In genomic region chr6:34478036-34478435, GRCm38 (mm10) we compare ENCODE assay signal across 9 mouse cellular contexts. TPM values are rescaled to one million over a fixed set of nuclear protein-coding genes. Genes with fewer than 3 reads are reported as not detected.
DNase-seq lines count a peak whose midpoint lies in the region; ATAC-seq and TF ChIP-seq lines count a peak whose summit lies in the region.
"Had no signal": no experiment of that assay in that cellular context is flagged by ENCODE, and none has a peak within 500 bp of the region (broad histone marks: within the 10 kb centered on the region; RNA-seq: fewer than 3 reads in every experiment).

No protein-coding gene starts in this region.

- H3K27me3 ChIP-seq in intestine, embryonic 14.5 days (replicated peaks; ENCODE audit: control insufficient read depth, insufficient read depth, low read length) = no peaks in the 10 kb centered on the region
- no peaks in the 10 kb centered on the region for H3K27me3 ChIP-seq in intestine, embryonic 16.5 days (replicated peaks; ENCODE audit: control insufficient read depth, insufficient read depth, low read length)
- H3K27me3 ChIP-seq in embryonic facial prominence, embryonic 12.5 days = no peaks in the 10 kb centered on the region
- no peaks in the 10 kb centered on the region for H3K27me3 ChIP-seq in hindbrain, embryonic 16.5 days (replicated peaks; ENCODE audit: control insufficient read depth, insufficient read depth, low read length)
- H3K27me3 ChIP-seq in midbrain, postnatal 0 days (ENCODE audit: insufficient read depth, low read length) = no peaks in the 10 kb centered on the region
- H3K27me3 ChIP-seq: kidney, embryonic 15.5 days had no signal

- peak; percentile 50 for DNase-seq in intestine, embryonic 14.5 days (ENCODE audit: low spot score)
- no peak for DNase-seq in midbrain, postnatal 0 days (ENCODE audit: low spot score)
- DNase-seq in adrenal gland, postnatal 10 days = no peak
- DNase-seq in embryo, embryonic 11 days = no peak
- DNase-seq in embryo, embryonic 10.5 days (ENCODE audit: low spot score) = no peak

- no peak overlapping the region for H3K4me2 ChIP-seq in intestine, embryonic 14.5 days (ENCODE audit: low read length)
- no peak overlapping the region for H3K4me2 ChIP-seq in intestine, embryonic 16.5 days (ENCODE audit: low read depth, low read length)
- peak overlapping the region; percentile 22; the same call in 1 of the 2 replicates for H3K4me2 ChIP-seq in embryonic facial prominence, embryonic 12.5 days (replicated peaks)
- peak overlapping the region; percentile 43 for H3K4me2 ChIP-seq in hindbrain, embryonic 16.5 days (ENCODE audit: low read length)
- H3K4me2 ChIP-seq in midbrain, postnatal 0 days (ENCODE audit: low read depth, low read length, poor library complexity, severe bottlenecking) = peak overlapping the region; percentile 46

- no peak for ATAC-seq in intestine, embryonic 14.5 days (replicated peaks; ENCODE audit: low FRiP score, low TSS enrichment, low read depth)
- ATAC-seq in intestine, embryonic 16.5 days = no peak
- ATAC-seq in embryonic facial prominence, embryonic 12.5 days (ENCODE audit: insufficient number of reproducible peaks, insufficient read depth, low FRiP score, low TSS enrichment) = no peak
- no peak for ATAC-seq in hindbrain, embryonic 16.5 days
- ATAC-seq in midbrain, postnatal 0 days (ENCODE audit: low FRiP score) = no peak

- no peaks in the 10 kb centered on the region for H3K36me3 ChIP-seq in intestine, embryonic 14.5 days (ENCODE audit: control insufficient read depth, insufficient read depth, low read length)
- H3K36me3 ChIP-seq in intestine, embryonic 16.5 days (ENCODE audit: control insufficient read depth, insufficient read depth, low read length) = no peaks in the 10 kb centered on the region
- H3K36me3 ChIP-seq in embryonic facial prominence, embryonic 12.5 days = no peaks in the 10 kb centered on the region
- no peaks in the 10 kb centered on the region for H3K36me3 ChIP-seq in hindbrain, embryonic 16.5 days (ENCODE audit: control insufficient read depth, insufficient read depth, low read length)
- H3K36me3 ChIP-seq in midbrain, postnatal 0 days (ENCODE audit: insufficient read depth, low read length) = no peaks in the 10 kb centered on the region
- H3K36me3 ChIP-seq: kidney, embryonic 15.5 days had no signal

- no peak overlapping the region for H3K27ac ChIP-seq in intestine, embryonic 14.5 days (ENCODE audit: low read depth)
- no peak overlapping the region for H3K27ac ChIP-seq in intestine, embryonic 16.5 days (ENCODE audit: low read length)
- no peak overlapping the region for H3K27ac ChIP-seq in embryonic facial prominence, embryonic 12.5 days
- no peak overlapping the region for H3K27ac ChIP-seq in hindbrain, embryonic 16.5 days (ENCODE audit: low read depth, low read length)
- no peak overlapping the region for H3K27ac ChIP-seq in midbrain, postnatal 0 days (ENCODE audit: low read depth, low read length)
- H3K27ac ChIP-seq: kidney, embryonic 15.5 days had no signal

- peaks cover 22% of the 10 kb centered on the region; the same call in 1 of the 2 replicates for H3K4me1 ChIP-seq in intestine, embryonic 14.5 days (replicated peaks; ENCODE audit: control insufficient read depth, insufficient read depth, low read length)
- H3K4me1 ChIP-seq in intestine, embryonic 16.5 days (ENCODE audit: control insufficient read depth, insufficient read depth, low read length) = peaks cover 26% of the 10 kb centered on the region
- H3K4me1 ChIP-seq in embryonic facial prominence, embryonic 12.5 days = peaks cover 39% of the 10 kb centered on the region
- peaks cover 31% of the 10 kb centered on the region for H3K4me1 ChIP-seq in hindbrain, embryonic 16.5 days (ENCODE audit: control insufficient read depth, insufficient read depth, low read depth, low read length)
- H3K4me1 ChIP-seq in midbrain, postnatal 0 days (ENCODE audit: insufficient read depth, low read length) = peaks cover 13% of the 10 kb centered on the region; the same call in 1 of the 2 replicates

- no peak for TF ChIP-seq CTCF in midbrain, postnatal 0 days (IDR thresholded peaks at IDR 0.05)

- no peak overlapping the region for H3K4me3 ChIP-seq in intestine, embryonic 14.5 days (ENCODE audit: low read depth, low read length)
- H3K4me3 ChIP-seq in intestine, embryonic 16.5 days (ENCODE audit: low read length) = no peak overlapping the region
- no peak overlapping the region for H3K4me3 ChIP-seq in embryonic facial prominence, embryonic 12.5 days
- no peak overlapping the region for H3K4me3 ChIP-seq in hindbrain, embryonic 16.5 days (ENCODE audit: low read length)
- H3K4me3 ChIP-seq in midbrain, postnatal 0 days (ENCODE audit: low read depth, low read length) = peak overlapping the region; percentile 22
- H3K4me3 ChIP-seq: kidney, embryonic 15.5 days had no signal

- H3K9ac ChIP-seq in intestine, embryonic 14.5 days (ENCODE audit: low read length) = no peak overlapping the region
- H3K9ac ChIP-seq in intestine, embryonic 16.5 days (ENCODE audit: low read depth, low read length) = no peak overlapping the region
- H3K9ac ChIP-seq in embryonic facial prominence, embryonic 12.5 days = peak overlapping the region; percentile 19; the same call in 1 of the 2 replicates
- 0 out of 2 replicates have a peak overlapping the region, but pooled peaks have one; percentile 13 for H3K9ac ChIP-seq in hindbrain, embryonic 16.5 days (ENCODE audit: low read depth, low read length)
- H3K9ac ChIP-seq in midbrain, postnatal 0 days (replicated peaks; ENCODE audit: low read length, poor library complexity, severe bottlenecking) = 0 out of 2 replicates have a peak overlapping the region, but pooled peaks have one; percentile 24
- H3K9ac ChIP-seq: kidney, embryonic 15.5 days had no signal

- WGBS in intestine, embryonic 14.5 days = 86% methylated on average over 7 of the region's 7 CpGs
- WGBS in intestine, embryonic 16.5 days = 80% methylated on average over 7 of the region's 7 CpGs
- 79% methylated on average over 7 of the region's 7 CpGs for WGBS in embryonic facial prominence, embryonic 12.5 days
- WGBS in hindbrain, embryonic 16.5 days = 61% methylated on average over 7 of the region's 7 CpGs
- 54% methylated on average over 7 of the region's 7 CpGs for WGBS in midbrain, postnatal 0 days

- H3K9me3 ChIP-seq in intestine, embryonic 14.5 days (ENCODE audit: control insufficient read depth, low read length) = no peaks in the 10 kb centered on the region
- H3K9me3 ChIP-seq in intestine, embryonic 16.5 days (ENCODE audit: control insufficient read depth, low read length) = no peaks in the 10 kb centered on the region
- H3K9me3 ChIP-seq in embryonic facial prominence, embryonic 12.5 days = no peaks in the 10 kb centered on the region
- H3K9me3 ChIP-seq in hindbrain, embryonic 16.5 days (ENCODE audit: control insufficient read depth, low read length) = no peaks in the 10 kb centered on the region
- no peaks in the 10 kb centered on the region for H3K9me3 ChIP-seq in midbrain, postnatal 0 days (ENCODE audit: low read length)
- H3K9me3 ChIP-seq: kidney, embryonic 15.5 days had no signal

RNA-seq across cellular contexts. Expression of gene Bpgm, which starts 2.0 kb away (rescaled TPM):
- polyA plus RNA-seq in intestine, embryonic 14.5 days (2014; fragmentation: Nextera tagmentation; extraction: Ambion mirVana) = 30.4 and 38.1 TPM in 2 replicates
- 49.3 and 54.4 TPM in 2 replicates for polyA plus RNA-seq in intestine, embryonic 16.5 days (2015; fragmentation: Nextera tagmentation; extraction: Ambion mirVana)
- 49.2 and 55.1 TPM in 2 replicates for polyA plus RNA-seq in embryonic facial prominence, embryonic 12.5 days (2016; fragmentation: Nextera tagmentation; extraction: Ambion mirVana)
- polyA plus RNA-seq in hindbrain, embryonic 16.5 days (2015; fragmentation: Nextera tagmentation; extraction: Ambion mirVana) = 90.9 and 93.4 TPM in 2 replicates
- 42.9 and 51.4 TPM in 2 replicates for total RNA-seq in midbrain, postnatal 0 days (2014; rRNA removed)
- 80.6 and 86.0 TPM in 2 replicates for polyA plus RNA-seq in midbrain, postnatal 0 days (2015; fragmentation: Nextera tagmentation; extraction: Ambion mirVana)
- 10 to 100 TPM; 35.9 to 49.7 TPM for total RNA-seq in adrenal gland, postnatal 10 days (2021)

Comparison
In these comparisons a context has a peak if more than half of its experiments do, and no peak if none do; other contexts are left out.
1. H3K4me2 ChIP-seq: peak in embryonic facial prominence, embryonic 12.5 days (single experiment), hindbrain, embryonic 16.5 days (single experiment) and midbrain, postnatal 0 days (single experiment); none in intestine, embryonic 14.5 days (single experiment) and intestine, embryonic 16.5 days (single experiment).
2. H3K9ac ChIP-seq: peak in embryonic facial prominence, embryonic 12.5 days (single experiment), hindbrain, embryonic 16.5 days (single experiment) and midbrain, postnatal 0 days (single experiment); none in intestine, embryonic 14.5 days (single experiment) and intestine, embryonic 16.5 days (single experiment).